Mouse (Mus musculus): ENCODE measurements around the gene Cyyr1.
"Not testable (repeated sequence)": the region's sequence is repeated elsewhere in the genome, so short reads cannot be mapped to it uniquely, and the experiment has no call there.

Cyyr1 gene

GRCm38 (mm10) chr16:85553297-85553696, at the start of gene Cyyr1:
Gene Cyyr1, minus strand, starts transcription at chr16:85553397.
- not testable (repeated sequence) for DNase-seq (ENCODE audit: low spot score in 2 of 2)

GRCm38 (mm10) chr16:85588844-85589243, 35.6 kb upstream of the Cyyr1 start:
- DNase-seq (ENCODE audit: low spot score in 2 of 2), result no peak

GRCm38 (mm10) chr16:85587573-85588226, 34.5 kb upstream of the Cyyr1 start:
- no peak for DNase-seq (ENCODE audit: low spot score in 2 of 2)

GRCm38 (mm10) chr16:85566474-85566873, 13.3 kb upstream of the Cyyr1 start:
- no peak for DNase-seq (ENCODE audit: low spot score in 2 of 2)

GRCm38 (mm10) chr16:85553838-85554237, 641 bp upstream of the Cyyr1 start:
- no peak for DNase-seq (ENCODE audit: low spot score in 2 of 2)

- not testable (repeated sequence) for DNase-seq (ENCODE audit: low spot score in 2 of 2)
These were observed 1.2 kb downstream of the Cyyr1 start for GRCm38 (mm10) chr16:85551976-85552375.

DNA sequence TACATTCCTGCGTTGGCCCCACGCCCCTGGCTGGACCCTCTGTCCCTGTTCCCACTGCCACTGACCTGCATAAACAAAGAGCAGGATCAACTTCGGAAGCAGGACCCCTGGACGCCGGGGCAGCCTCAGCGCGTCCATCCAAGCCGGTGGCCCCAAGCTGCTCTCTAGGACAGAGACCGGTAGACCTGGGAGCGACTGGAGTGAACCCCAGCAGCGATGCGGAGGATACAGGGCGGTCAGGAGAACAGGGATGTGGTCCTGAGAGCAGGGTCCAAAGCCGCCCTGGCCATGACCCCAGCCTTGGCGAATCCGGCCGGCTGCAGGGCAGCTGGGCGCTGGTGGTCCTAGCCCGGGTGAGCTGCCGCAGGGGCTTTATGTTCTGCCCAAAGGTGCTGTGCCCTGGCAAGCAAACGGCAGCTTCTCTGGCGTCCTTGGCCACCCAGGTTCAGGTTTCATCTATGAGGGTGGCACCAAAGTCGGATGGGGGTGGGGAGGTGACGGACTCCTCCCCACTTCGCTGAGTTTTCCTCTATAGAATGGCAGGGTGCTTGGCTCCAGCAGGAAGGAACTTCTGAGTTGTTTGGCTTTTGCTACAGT, 3.1 kb downstream of the Cyyr1 start:
- no peak for DNase-seq (ENCODE audit: low spot score in 2 of 2)

- no peak for DNase-seq (ENCODE audit: low spot score in 2 of 2)
These were observed 6.7 kb downstream of the Cyyr1 start for GRCm38 (mm10) chr16:85546519-85546918.

DNA sequence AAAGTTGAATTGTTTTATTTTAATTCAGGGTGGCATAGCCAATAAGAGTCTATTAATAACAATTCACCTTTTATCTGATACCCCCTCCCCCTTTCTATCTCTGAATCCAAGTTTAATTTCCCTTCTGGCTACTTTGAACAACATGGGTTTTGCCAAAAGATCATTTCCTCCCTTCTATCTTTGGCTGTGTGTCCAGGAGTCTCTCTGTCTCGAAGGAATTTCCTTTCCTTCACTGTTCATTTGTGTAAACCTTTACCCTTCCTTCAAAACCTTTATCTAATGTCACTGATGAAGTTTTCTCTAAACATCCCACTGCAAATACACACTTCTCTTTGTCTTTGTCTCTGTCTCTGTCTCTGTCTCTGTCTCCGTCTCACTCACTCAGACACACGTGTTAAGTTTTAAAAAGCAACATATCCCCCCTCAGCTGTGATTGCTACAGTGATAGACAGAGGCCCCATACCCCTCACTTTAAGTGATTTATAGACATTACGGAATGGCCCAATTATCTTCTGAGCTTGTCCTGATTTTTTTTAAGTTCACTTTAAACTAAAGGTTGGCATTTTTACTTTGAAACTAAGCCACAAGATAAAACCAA, 11.4 kb downstream of the Cyyr1 start:
- no peak for DNase-seq (ENCODE audit: low spot score in 2 of 2)

- no peak for DNase-seq (ENCODE audit: low spot score in 2 of 2)
These were observed 12.2 kb downstream of the Cyyr1 start for GRCm38 (mm10) chr16:85541023-85541422.

GRCm38 (mm10) chr16:85538367-85538766, 14.8 kb downstream of the Cyyr1 start:
- DNase-seq (ENCODE audit: low spot score in 2 of 2), result no peak

DNA sequence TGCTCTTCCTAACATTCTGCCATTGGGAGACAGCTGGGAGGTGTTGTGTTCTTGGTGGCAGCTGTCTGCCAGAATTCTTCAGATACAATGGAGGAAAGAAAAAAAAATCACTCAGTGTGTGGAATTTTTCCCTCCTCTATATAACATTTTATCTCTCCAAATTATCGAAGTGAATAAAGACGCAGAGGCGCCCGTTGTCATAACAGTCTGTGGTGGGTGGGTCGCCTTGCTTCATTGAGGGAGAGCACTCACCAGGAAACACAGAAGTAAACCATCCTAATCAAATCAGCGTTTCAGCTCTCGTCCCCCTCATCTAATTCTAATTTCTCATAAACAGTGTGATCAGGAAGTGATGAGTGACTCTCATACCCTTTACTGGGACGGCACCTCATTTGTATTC, 17.1 kb downstream of the Cyyr1 start:
- no peak for DNase-seq (ENCODE audit: low spot score in 2 of 2)

DNA sequence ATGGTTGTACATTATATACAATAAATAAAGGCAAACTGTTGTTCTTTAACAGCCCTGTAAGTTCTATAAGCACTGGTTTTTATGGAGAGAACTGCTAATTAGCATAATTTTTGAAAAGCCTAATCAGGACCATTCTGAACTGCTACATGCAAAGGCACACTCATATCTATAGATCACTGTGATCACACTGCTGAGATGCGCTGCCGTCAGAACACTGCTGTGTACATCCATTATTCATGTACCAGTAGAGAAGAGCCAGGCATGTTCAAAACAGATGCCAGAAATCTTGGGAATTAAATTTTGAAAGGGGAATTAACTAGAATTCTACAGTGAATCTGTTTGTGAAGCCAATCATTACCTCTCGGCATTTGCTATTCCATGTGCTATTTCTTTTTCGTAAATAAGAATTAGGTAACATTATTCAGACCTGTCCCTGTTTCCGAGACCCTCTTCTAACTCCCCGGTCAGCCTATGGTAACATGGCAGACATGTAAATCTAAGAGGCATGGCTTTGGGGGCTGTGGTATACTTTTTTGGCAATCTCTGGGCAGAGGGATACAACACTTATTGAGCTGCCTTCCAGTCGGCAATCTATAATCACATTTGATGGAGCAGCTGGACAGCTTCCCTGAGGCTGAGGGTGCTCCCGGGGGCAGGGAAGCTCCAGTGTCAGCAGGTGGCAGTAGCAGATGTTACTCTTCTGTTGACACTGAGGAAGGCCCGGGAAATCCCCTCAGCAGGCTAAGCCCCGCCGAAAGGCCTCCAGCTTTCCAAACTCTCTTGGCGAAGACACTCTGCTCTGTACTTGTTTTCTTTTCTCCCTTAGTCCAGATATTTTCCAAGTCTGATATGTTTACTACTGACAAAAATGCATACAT, 25.2 kb downstream of the Cyyr1 start:
- DNase-seq (ENCODE audit: low spot score in 2 of 2), result no peak

- no peak for DNase-seq (ENCODE audit: low spot score in 2 of 2)
These were observed 28.6 kb downstream of the Cyyr1 start for GRCm38 (mm10) chr16:85524589-85524988.

GRCm38 (mm10) chr16:85507264-85507663, 45.9 kb downstream of the Cyyr1 start:
- DNase-seq (ENCODE audit: low spot score in 2 of 2), result no peak

DNA sequence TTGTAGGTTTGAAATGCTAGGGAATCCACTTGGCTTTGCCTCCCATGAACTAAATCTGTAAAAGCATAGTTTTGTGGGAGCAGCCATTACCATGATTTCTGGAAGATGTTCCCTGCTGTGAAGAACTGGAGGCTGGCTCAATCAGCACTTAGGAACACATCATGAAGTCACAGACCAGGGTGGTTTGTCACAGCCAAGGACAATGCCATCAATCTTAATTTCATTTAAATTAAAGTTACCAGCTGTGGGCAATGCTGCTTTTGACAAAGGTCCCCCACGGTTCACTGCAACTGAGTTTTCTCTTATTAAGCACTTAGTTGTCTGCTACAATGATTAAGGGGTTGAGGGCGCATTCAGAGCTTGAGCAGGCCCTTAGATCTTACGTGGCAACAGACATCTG, 48.1 kb downstream of the Cyyr1 start:
- DNase-seq (ENCODE audit: low spot score in 2 of 2), result no peak

- no peak for DNase-seq (ENCODE audit: low spot score in 2 of 2)
These were observed 49.8 kb downstream of the Cyyr1 start for GRCm38 (mm10) chr16:85503416-85503815.

- DNase-seq (ENCODE audit: low spot score in 2 of 2), result no peak
These were observed 57.4 kb downstream of the Cyyr1 start for GRCm38 (mm10) chr16:85495837-85496236.

DNA sequence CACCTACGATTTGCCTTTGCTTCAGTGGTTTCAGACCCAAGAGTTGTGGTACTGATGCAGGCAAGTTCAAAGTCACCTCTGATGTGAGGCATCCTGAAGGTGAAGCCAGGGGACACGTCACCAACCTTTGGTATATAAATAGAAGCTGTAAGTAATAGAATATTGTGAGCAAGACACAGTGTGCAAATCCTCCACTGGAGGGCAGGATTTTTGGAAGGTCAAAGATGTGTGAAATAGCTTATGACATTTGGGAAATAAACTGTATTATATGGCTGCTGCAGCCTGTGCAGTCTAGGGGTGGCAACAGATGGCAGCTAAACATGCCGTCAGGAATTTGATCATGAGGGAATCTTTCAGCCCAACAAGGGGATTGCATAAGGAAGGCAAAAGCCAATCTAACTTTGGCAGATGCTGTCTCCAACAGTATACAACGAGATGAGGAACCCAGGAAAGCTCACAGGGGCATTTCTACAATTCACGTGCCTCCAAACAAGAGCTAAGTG, 65.0 kb downstream of the Cyyr1 start:
- no peak for DNase-seq (ENCODE audit: low spot score in 2 of 2)

GRCm38 (mm10) chr16:85487266-85487665, 65.9 kb downstream of the Cyyr1 start:
- DNase-seq (ENCODE audit: low spot score in 2 of 2), result peak; percentile 28 to 39

GRCm38 (mm10) chr16:85484557-85484956, 68.6 kb downstream of the Cyyr1 start:
- DNase-seq (ENCODE audit: low spot score in 2 of 2), result no peak

DNA sequence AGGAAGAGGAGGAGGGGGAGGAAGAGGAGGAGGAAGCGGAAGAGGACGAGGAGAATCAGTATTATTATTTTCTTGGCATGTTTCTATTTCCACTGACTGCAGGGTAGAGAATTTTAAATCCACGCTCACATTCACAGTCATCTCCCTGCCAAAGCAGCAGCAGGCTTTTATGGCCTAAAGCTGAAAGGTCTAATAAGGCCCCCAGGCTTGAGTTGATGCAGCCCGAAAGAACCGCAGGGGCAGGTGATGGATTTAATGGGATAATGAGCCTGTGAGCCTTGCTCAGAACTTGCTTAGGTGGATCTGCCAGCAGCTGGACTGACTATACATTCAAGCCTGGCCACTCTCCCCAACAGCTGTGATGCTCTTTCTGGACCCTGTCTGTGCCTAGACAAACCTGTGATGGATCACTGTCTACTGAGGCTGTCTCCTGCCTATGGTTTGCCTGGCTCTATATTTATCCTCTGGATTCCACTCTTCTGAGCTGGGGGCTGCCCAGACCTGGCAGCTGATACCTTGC, 78.6 kb downstream of the Cyyr1 start:
- DNase-seq (ENCODE audit: low spot score in 2 of 2), result no peak

Measured in right cerebral cortex, postnatal 36 days (tissue).